Mouse (Mus musculus) liver, embryonic 16.5 days (tissue): ENCODE data around the gene Rbm44. TPM values are rescaled to one million over a fixed set of nuclear protein-coding genes. Genes with fewer than 3 reads are reported as not detected.

Experiments used
- polyA plus RNA-seq: library from polyadenylated mRNA; unstranded; fragments of >200 nt; fragmentation: Nextera tagmentation; extraction: Ambion mirVana; gene quantifications from 2 replicates; pipeline ENCODE4 v1.2.1, GENCODE M21; 2015

Rbm44 gene
- polyA plus RNA-seq, 1 experiment from 2014 or later = 0.63 TPM

Other genes starting within 250 kb of the Rbm44 start
- gene Mlph, start 230.0 kb upstream of the Rbm44 start, polyA plus RNA-seq = 0.05 TPM in 1 of 2 replicates, not detected in the other
- not detected in 2 replicates for gene Prlh, start 192.0 kb upstream of the Rbm44 start, polyA plus RNA-seq
- 5.7 and 7.4 TPM in 2 replicates for gene Rab17, start 175.4 kb upstream of the Rbm44 start, polyA plus RNA-seq
- gene Lrrfip1, start 146.4 kb upstream of the Rbm44 start, polyA plus RNA-seq = 16.1 and 20.5 TPM in 2 replicates
- 4.9 and 5.2 TPM in 2 replicates for gene Ramp1, start 34.7 kb downstream of the Rbm44 start, polyA plus RNA-seq
- 66.3 and 69.0 TPM in 2 replicates for gene Ube2f, start 105.2 kb downstream of the Rbm44 start, polyA plus RNA-seq
- gene Scly, start 153.2 kb downstream of the Rbm44 start, polyA plus RNA-seq = 29.6 and 33.4 TPM in 2 replicates
- not detected in 2 replicates for gene Espnl, start 177.0 kb downstream of the Rbm44 start, polyA plus RNA-seq
- 0.15 and 0.46 TPM in 2 replicates for gene Klhl30, start 205.9 kb downstream of the Rbm44 start, polyA plus RNA-seq
- 2.5 and 3.9 TPM in 2 replicates for gene Erfe, start 221.3 kb downstream of the Rbm44 start, polyA plus RNA-seq